Mouse (Mus musculus) kidney, adult 2 months (tissue): ENCODE measurements at regions not wholly inside any gene's neighbourhood (a gene's known extent, or its start where the extent isn't known, plus 50 kb on each side); places are given as distances from the start of the nearest gene placed in this dataset.

ENCODE experiments used
- DNase-seq: peaks from one replicate; pipeline ENCODE4 v3.0.0; 2021
- H3K27ac ChIP-seq: fragments of 200-500 bp; 2 replicates; pipeline ENCODE4 v1.5.1; 2012; ENCODE audit warnings: low read depth, low read length, control low read depth, inconsistent platforms; ENCODE audit not compliant: insufficient read depth
- H3K27me3 ChIP-seq: fragments of 200-500 bp; replicated peaks from 2 replicates; pipeline ENCODE4 v1.6.1; 2012; ENCODE audit warnings: mild to moderate bottlenecking, moderate library complexity, low read length, inconsistent platforms; ENCODE audit not compliant: control insufficient read depth, insufficient read depth
- H3K36me3 ChIP-seq: fragments of 200-500 bp; 2 replicates; pipeline ENCODE4 v1.6.1; 2012; ENCODE audit warnings: mild to moderate bottlenecking, moderate library complexity, low read length, inconsistent platforms; ENCODE audit not compliant: control insufficient read depth, insufficient read depth
- H3K4me1 ChIP-seq: fragments of 200-500 bp; 2 replicates; pipeline ENCODE4 v1.6.1; 2011; ENCODE audit warnings: low read length; ENCODE audit not compliant: control insufficient read depth, insufficient read depth
- H3K4me3 ChIP-seq: fragments of 200-500 bp; 2 replicates; pipeline ENCODE4 v1.5.1; 2011; ENCODE audit warnings: mild to moderate bottlenecking, low read depth, low read length, control low read depth; ENCODE audit not compliant: insufficient read depth
- CTCF ChIP-seq: fragments of 200-500 bp; conservative IDR thresholded peaks from 2 replicates; pipeline ENCODE4 v1.5.1; 2011; ENCODE audit warnings: low read depth, mild to moderate bottlenecking, control low read depth, low read length, moderate library complexity, mixed read lengths; ENCODE audit not compliant: insufficient read depth, insufficient read length
- POLR2A ChIP-seq: fragments of 200-500 bp; IDR thresholded peaks from one replicate; pipeline ENCODE4 v1.6.1; 2011; ENCODE audit warnings: low read depth, low read length, control low read depth
- WGBS: fragments of 180-500 bp; shearing (Covaris S2); methylation state at CpG from one replicate; pipeline ENCODE4 v1.1.7; 2018; 5-methylcytosine and 5-hydroxymethylcytosine counted together

DNA sequence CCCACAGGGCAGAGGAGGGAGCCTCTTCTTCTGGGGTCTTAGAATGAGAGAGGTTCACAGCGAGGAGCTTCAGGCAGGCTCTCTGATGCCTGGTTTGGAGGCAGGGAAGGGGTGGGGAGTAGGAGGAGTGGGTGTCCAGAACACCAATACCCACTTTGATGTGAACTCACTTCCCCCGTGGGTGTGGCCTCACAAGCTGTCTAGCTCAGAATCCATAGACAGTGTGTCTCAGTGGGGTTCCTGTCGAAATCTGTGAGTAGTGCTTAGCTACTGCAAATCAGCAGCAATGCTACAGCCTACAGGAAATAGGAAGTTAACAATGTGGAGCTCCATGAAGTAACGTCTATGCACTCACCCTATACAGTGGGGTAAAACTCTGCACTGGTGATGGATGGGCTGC, 102.5 kb upstream of the Mon1b start:
- Histone ChIP-seq H3K4me1 (no peaks in the 10 kb centered on the region), H3K4me3 (no peak overlapping the region), H3K27ac (no peak overlapping the region), H3K36me3 (no peaks in the 10 kb centered on the region), H3K27me3 (no peaks in the 10 kb centered on the region)
- TF ChIP-seq CTCF (no peak), POLR2A (no peak)
- DNase-seq: no peak
- WGBS: 48% methylated on average over 4 of the region's 4 CpGs

DNA sequence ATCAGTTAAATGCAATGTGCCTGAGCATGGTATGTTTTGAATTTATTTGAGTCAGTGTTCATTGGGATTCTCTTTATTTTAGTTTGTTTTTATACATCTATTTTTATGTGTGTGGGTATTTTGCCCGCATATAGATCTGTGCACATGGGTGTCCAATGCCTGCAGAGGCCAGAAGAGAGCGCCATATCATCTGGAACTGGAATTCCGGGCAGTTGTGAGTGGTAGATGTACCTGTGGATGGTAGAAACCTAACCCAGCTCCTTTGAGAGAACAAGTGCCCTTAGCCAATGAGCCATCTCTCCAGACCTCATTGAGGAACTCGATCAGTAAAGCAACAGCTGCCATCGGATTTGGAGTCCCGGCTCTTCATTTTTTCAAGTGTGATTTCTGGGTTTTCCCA, 94.0 kb upstream of the Mon1b start:
- Histone ChIP-seq H3K4me1 (no peaks in the 10 kb centered on the region), H3K36me3 (no peaks in the 10 kb centered on the region), H3K27me3 (no peaks in the 10 kb centered on the region), H3K4me3 (no peak overlapping the region), H3K27ac (no peak overlapping the region)
- TF ChIP-seq CTCF (no peak), POLR2A (no peak)
- WGBS: 84% methylated on average over 6 of the region's 6 CpGs
- DNase-seq: no peak

DNA sequence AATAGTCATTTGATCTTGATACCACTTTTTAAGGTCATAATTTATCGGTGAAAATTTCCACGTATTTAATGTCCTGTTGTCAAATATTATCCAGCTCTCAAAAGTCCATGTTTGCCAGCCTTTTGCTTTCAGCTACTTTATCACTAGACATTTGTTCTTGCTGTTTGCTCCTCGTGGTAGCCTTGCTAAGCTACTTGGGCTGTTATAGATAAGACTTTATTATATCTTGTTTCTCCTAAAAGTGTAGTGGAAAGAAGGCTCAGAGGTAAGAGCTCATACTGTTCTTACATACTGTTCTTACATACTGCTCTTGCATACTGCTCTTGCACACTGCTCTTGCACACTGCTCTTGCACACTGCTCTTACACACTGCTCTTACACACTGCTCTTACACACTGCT, 93.3 kb upstream of the Mon1b start:
- no peak overlapping the region for H3K27ac ChIP-seq

DNA sequence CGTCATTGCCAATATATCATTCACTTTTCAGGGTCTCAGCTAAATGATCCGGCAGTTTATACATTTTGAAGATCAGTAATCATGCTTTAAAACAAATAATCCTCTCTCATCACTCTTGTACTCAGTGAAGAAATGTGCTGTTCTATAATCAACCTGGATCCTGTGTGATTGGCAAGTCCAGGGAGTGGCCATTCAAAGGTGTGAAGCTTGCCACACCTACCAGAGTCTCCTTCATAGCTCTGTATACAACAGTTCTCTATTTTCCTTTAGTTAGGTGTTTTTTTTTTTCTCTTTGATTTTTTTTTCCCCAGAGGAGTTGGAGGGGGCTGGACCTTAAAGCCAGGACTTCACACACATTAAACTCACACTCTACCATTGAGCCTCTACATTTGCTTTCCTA, 92.7 kb upstream of the Mon1b start:
- H3K27ac ChIP-seq: no peak overlapping the region
- no peak for DNase-seq
- no peak overlapping the region for H3K4me3 ChIP-seq
- no peaks in the 10 kb centered on the region for H3K36me3 ChIP-seq
- 83% methylated on average over 2 of the region's 2 CpGs for WGBS
- H3K4me1 ChIP-seq: no peaks in the 10 kb centered on the region
- no peaks in the 10 kb centered on the region; the same call in 1 of the 2 replicates for H3K27me3 ChIP-seq
- TF ChIP-seq POLR2A (no peak), CTCF (no peak)

More for the DNA sequence above, 93.3 kb upstream of the Mon1b start:
- 50% methylated on average over 3 of the region's 3 CpGs for WGBS
- TF ChIP-seq POLR2A: no peak
- no peak for TF ChIP-seq CTCF
- no peak overlapping the region for H3K4me3 ChIP-seq
- DNase-seq: no peak
- no peaks in the 10 kb centered on the region for H3K36me3 ChIP-seq
- H3K27me3 ChIP-seq: no peaks in the 10 kb centered on the region
- no peaks in the 10 kb centered on the region for H3K4me1 ChIP-seq

DNA sequence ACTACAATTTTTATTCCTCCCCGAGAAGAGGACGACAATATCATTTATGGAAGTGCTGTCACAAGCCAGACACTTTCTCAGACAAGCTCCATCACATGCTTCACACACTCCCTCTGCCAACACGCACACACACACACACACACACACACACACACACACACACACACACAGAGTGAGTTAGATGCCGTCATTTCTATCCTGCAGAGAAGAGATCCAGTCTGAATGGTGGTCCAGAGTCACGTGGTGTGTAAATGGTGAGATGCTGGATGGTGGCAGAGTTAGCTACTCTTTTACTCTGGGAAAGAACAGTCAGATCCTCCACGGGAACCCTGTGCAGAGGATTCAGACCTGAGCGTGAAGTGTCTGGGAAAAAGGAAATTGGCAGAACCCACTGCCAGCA, 86.2 kb upstream of the Mon1b start:
- Histone ChIP-seq H3K4me1 (no peaks in the 10 kb centered on the region), H3K4me3 (no peak overlapping the region), H3K27ac (no peak overlapping the region), H3K36me3 (no peaks in the 10 kb centered on the region), H3K27me3 (no peaks in the 10 kb centered on the region; the same call in 1 of the 2 replicates)
- no peak for DNase-seq
- TF ChIP-seq CTCF (no peak), POLR2A (no peak)
- WGBS: 87% methylated on average over 7 of the region's 7 CpGs

DNA sequence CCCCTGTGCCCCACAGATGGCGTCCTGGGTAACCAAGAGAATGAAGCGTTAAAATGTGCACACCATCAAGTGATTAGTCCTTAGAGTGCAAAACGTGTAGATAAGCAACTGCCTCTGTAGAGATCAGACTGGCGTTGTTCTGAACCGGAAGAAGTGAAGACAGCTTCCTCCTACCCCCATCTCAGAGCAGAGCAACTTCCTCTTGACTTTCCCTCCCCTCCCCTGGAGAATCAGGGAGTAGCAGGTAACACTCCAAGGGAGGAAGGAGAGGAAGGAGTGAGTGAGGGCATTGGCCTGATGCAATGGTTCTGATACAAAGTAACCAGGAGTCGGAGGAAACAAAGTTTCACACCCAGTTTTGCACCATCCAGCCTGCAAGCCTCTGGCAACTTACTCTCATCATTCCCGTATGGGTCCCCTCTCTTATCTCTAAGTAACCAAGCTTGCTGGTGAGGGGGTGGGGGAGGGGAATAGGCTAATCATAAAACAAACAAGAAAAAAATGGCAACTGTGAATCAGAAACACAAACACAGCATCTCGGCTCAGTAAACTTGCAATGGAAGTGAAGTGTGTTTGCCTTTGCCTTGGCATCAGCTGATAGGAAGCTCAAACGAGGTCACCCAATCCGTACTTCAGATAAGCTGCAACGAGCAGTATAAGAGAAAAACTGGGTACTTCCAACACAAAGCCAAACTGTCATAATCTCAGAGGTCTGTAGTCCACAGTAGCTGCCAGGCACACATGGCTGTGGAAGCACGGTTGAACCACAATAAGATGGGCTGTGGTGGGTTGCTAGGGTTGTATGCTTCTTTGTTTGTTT, 83.7 kb upstream of the Mon1b start:
- WGBS: 73% methylated on average over 12 of the region's 12 CpGs
- H3K36me3 ChIP-seq: no peaks in the 10 kb centered on the region
- H3K4me1 ChIP-seq: no peaks in the 10 kb centered on the region
- H3K27me3 ChIP-seq: no peaks in the 10 kb centered on the region; the same call in 1 of the 2 replicates
- DNase-seq: no peak
- no peak overlapping the region for H3K4me3 ChIP-seq
- H3K27ac ChIP-seq: no peak overlapping the region
- no peak for TF ChIP-seq POLR2A

DNA sequence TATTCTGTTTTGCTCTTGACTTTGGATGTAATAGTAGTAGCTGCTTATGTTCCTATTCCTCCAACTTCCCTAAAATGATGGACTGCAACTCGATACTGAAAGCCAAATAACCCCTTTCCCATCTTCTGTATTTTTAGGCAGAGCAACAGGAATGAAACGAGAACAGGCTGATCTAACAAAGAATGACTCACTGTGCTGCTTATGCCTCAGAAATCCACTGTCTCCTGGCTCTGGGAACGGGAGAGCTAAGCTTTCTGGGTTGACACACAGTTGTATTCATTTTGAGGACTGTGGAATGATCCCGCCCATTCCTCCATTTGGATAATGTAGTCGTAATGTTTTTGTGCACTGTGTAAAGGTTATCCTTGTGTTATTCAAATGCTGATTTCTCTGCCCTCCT, 82.6 kb upstream of the Mon1b start:
- Histone ChIP-seq H3K4me3 (no peak overlapping the region), H3K27ac (no peak overlapping the region), H3K36me3 (no peaks in the 10 kb centered on the region), H3K4me1 (no peaks in the 10 kb centered on the region), H3K27me3 (no peaks in the 10 kb centered on the region)
- no peak for DNase-seq
- 61% methylated on average over 5 of the region's 5 CpGs for WGBS
- TF ChIP-seq CTCF: no peak
- TF ChIP-seq POLR2A: no peak
